Mouse (Mus musculus): Measurements from ENCODE around the gene Zfp648. TPM values are rescaled to one million over a fixed set of nuclear protein-coding genes. Genes with fewer than 3 reads are reported as not detected.

Gene Zfp648
- not detected for polyA plus RNA-seq (2012; fragmentation: generic; extraction: Trizol)

DNA sequence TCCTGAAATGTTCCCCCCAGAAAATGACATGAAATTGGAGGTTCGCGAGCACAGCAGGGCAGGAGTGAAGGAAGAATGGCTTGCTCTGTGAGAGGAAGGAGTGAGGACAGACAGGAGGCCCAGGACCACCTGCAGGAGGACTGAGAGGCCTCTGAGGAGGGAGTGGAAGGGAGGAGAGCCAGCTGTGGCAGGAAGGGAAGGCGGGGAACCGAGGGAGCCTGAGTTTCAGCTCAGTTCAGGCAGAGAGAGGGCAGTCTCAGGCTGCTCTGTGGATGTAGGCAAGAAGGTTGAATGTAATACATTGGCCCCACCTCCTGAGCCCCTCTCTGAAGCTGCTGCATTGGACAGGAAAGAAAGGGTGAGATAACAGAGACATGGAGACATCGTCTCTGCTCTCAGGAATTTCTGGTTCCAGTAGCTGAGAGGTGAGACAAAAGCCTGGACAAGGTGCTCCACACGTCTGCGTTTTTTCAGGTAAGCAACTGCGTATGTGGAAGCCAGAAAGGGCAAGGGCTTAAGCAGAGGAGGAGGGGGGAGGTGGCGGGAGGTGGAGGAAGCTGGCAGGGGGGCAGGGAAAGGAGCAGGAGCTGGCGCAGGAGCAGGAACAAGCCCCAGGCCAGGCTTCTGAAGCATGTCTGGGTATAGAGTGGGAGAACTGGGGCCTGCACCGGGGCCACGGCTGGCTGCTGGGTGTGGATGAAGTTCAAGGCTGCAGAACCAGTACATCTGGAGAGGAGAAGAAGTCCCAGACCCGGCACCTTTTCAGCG is at the start of gene Zfp648:
Gene Zfp648 (plus strand): TSS at position 233 of the 768 bp plus-strand sequence.

